Mouse (Mus musculus) gastrocnemius, postnatal 36 days (tissue): ENCODE measurements at regions not wholly inside any gene's neighbourhood (a gene's known extent, or its start where the extent isn't known, plus 50 kb on each side); places are given as distances from the start of the nearest gene placed in this dataset.

Experiments used
- DNase-seq, 2 experiments: peaks; one replicate each; pipeline ENCODE4 v3.0.0; 2022
- intact Hi-C: fragments of 180-260 bp; cut with DNase I; formaldehyde crosslinking; loops from one replicate; pipeline ENCODE4 v1.15.1; 2025

GRCm38 (mm10) chr1:41981545-41981944, 714.0 kb upstream of the Pou3f3 start:
- DNase-seq = no peak
- intact Hi-C loops = no loop called here

GRCm38 (mm10) chr1:42006235-42006634, 689.3 kb upstream of the Pou3f3 start:
- no peak for DNase-seq
- intact Hi-C loops = no loop called here

- no peak for DNase-seq
- intact Hi-C loops = no loop called here
These were observed 687.5 kb upstream of the Pou3f3 start for GRCm38 (mm10) chr1:42008046-42008445.

- intact Hi-C loops = no loop called here
- DNase-seq = no peak
These were observed 682.7 kb upstream of the Pou3f3 start for GRCm38 (mm10) chr1:42012911-42013310.

- intact Hi-C loops = no loop called here
- no peak for DNase-seq
These were observed 676.6 kb upstream of the Pou3f3 start for GRCm38 (mm10) chr1:42018966-42019365.

- no peak for DNase-seq
These were observed 669.8 kb upstream of the Pou3f3 start for GRCm38 (mm10) chr1:42025781-42026180.

GRCm38 (mm10) chr1:42026423-42026822, 669.1 kb upstream of the Pou3f3 start:
- no peak for DNase-seq
- intact Hi-C loops = no loop called here

More at GRCm38 (mm10) chr1:42025781-42026180, 669.8 kb upstream of the Pou3f3 start:
- intact Hi-C loops = no loop called here

GRCm38 (mm10) chr1:42033786-42034185, 661.8 kb upstream of the Pou3f3 start:
- DNase-seq = no peak
- intact Hi-C loops = no loop called here

GRCm38 (mm10) chr1:42035371-42035770, 660.2 kb upstream of the Pou3f3 start:
- intact Hi-C loops = no loop called here

GRCm38 (mm10) chr1:42041544-42041943, 654.0 kb upstream of the Pou3f3 start:
- no peak for DNase-seq

More at GRCm38 (mm10) chr1:42035371-42035770, 660.2 kb upstream of the Pou3f3 start:
- DNase-seq = no peak

GRCm38 (mm10) chr1:42058494-42058893, 637.1 kb upstream of the Pou3f3 start:
- no peak for DNase-seq
- intact Hi-C loops = no loop called here

More at GRCm38 (mm10) chr1:42041544-42041943, 654.0 kb upstream of the Pou3f3 start:
- intact Hi-C loops = no loop called here

GRCm38 (mm10) chr1:42070064-42070463, 625.5 kb upstream of the Pou3f3 start:
- no peak for DNase-seq
- intact Hi-C loops = no loop called here

GRCm38 (mm10) chr1:42096026-42096425, 599.5 kb upstream of the Pou3f3 start:
- intact Hi-C loops = no loop called here

GRCm38 (mm10) chr1:42098580-42098979, 597.0 kb upstream of the Pou3f3 start:
- intact Hi-C loops = no loop called here
- no peak for DNase-seq

More at GRCm38 (mm10) chr1:42096026-42096425, 599.5 kb upstream of the Pou3f3 start:
- DNase-seq = no peak

- intact Hi-C loops = no loop called here
- DNase-seq = no peak
These were observed 588.0 kb upstream of the Pou3f3 start for GRCm38 (mm10) chr1:42107521-42107920.

GRCm38 (mm10) chr1:42107925-42108324, 587.6 kb upstream of the Pou3f3 start:
- DNase-seq = no peak
- intact Hi-C loops = no loop called here

- DNase-seq = no peak
- intact Hi-C loops = no loop called here
These were observed 543.3 kb upstream of the Pou3f3 start for GRCm38 (mm10) chr1:42152175-42152790.

- intact Hi-C loops = no loop called here
- no peak for DNase-seq
These were observed 542.7 kb upstream of the Pou3f3 start for GRCm38 (mm10) chr1:42152916-42153315.

GRCm38 (mm10) chr1:42167790-42168572, 527.6 kb upstream of the Pou3f3 start:
- intact Hi-C loops = no loop called here
- DNase-seq = no peak

- intact Hi-C loops = no loop called here
- DNase-seq = no peak
These were observed 526.1 kb upstream of the Pou3f3 start for GRCm38 (mm10) chr1:42169505-42169904.

- intact Hi-C loops = no loop called here
- DNase-seq = no peak
These were observed 509.3 kb upstream of the Pou3f3 start for GRCm38 (mm10) chr1:42186295-42186694.

- no peak for DNase-seq
- intact Hi-C loops = no loop called here
These were observed 467.5 kb upstream of the Pou3f3 start for GRCm38 (mm10) chr1:42228098-42228497.
